Mouse (Mus musculus): ENCODE data around the gene Emc9.

- TF ChIP-seq CTCF (IDR thresholded peaks at IDR 0.05; ENCODE audit: extremely low read depth, insufficient read length, insufficient replicate concordance, low read depth, low read length) (no peak), POLR2A (IDR thresholded peaks at IDR 0.05; ENCODE audit: low read depth, low read length) (peak; percentile 29; the same call in 1 of the 2 replicates)
Measured at GRCm38 (mm10) chr14:55585566-55585960, 461 bp upstream of the Emc9 start.
